Mouse (Mus musculus) layer of hippocampus, adult 9-11 months (tissue): ENCODE measurements around the gene Ppp1r36.

Experiments used
- DNase-seq: peaks from one replicate; pipeline ENCODE4 v3.0.0; 2022

Ppp1r36 gene

DNA sequence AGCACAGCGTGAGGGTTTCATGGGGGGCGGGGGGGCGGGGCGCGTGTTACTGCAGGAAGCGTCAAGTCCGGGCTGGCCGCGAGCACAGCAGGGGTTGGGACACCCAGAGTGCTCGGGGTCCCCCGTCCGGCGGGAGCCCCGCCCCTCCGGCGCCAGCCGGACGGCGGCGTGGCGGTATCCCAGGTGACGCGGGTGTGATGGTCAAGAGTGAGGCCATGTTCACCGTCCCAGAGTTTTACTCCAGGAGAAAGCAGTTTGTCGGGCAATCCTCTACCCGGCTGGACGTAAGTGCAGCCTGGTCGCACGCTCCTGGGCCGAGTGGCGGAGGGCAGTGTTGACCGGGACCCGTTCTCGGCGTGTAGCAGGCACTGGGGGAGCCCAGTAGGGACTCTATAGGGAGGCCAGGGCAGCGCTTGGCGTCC, at the start of gene Ppp1r36:
TSS of gene Ppp1r36 (plus strand) at position 106 of the 422 bp plus-strand sequence.
- no peak for DNase-seq

DNA sequence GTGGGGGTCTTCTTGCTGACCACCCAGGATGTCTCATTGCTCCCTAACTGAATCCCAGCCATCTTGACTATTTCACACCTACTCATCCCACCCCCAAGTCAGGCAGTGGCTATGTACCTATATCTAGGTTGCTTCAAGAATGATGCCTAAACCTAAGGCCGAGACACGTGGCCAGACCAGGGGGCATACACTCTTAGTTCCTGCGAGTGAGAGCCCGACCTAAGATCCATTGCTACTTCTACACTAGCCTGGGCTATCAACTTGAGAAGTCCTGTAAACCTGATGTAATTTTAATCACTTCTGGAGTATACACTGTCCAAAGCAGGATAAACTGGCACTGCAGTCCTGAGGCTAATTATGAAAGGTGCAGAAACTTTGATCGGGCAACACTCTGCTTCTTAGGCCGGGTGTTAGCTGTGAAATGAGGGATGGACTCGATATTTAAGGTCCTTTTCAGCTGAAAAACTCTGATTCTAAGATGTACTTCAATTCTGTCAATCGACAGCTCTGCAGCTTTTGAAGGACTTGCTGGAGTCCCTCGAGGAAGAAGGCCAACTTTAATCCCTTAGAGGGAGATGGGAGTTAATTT, 49.0 kb upstream of the Ppp1r36 start:
- no peak for DNase-seq

DNA sequence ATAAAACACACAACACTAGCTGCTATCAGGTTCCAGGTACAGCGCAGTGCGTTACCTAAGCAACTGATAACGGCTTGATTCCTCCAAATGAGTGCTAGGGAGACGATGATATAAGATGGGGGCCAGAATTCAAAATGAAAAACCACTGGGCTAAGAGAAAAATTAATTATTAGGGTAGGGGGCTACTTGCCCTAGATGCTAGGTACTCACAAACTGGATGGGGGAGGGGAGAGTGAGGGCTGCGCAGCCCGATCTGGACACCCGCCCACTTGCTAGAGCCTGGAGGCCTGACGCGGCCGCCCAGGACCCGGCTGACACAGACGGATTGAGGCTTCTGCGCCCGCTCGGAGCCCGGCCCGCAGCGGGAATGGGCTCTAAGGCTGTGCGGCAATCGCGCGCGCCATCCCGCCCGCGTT, 48.5 kb upstream of the Ppp1r36 start:
- peak; percentile 54 for DNase-seq

DNA sequence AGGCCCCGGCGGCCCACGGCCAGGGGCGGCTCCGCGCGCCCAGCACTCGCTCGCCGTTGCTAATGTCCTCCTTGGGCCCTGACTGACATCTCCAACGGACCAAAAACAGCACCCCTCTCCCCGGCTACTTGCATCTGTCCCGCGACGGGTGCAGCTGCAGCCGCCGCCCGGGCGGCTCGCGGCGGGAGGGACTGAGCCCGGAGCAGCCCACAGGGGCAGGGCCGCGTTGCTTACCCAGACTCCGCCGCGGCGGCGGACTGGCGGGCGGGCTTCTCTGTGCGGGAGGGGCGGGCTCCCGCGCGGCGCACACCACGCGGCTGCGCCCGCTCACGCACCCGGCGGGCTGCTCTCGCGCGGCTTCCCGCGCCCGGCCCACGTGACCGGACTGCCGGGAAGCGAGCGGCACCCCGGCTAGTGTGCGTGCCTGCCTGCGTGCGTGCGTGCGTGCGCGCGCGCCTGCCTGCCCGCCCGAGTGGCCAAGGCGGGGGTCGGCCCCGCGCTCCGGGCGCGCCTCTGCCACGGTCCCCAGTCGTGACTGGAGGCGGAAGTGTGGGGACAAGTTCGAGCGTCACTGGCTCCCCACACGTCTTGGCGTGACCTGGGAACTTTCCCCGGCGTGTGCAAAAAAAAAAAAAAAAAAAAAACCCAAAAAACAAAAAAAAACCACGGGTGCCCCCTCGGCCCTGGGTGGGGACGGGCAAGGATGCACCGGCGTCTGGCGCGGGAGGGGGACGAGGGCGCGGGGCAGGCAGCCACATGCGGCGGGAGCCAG, 47.9 kb upstream of the Ppp1r36 start, which contains the start of gene Zbtb25:
TSS of gene Zbtb25 (minus strand) at position 397 of the 772 bp plus-strand sequence.
- DNase-seq = peak; percentile 95

DNA sequence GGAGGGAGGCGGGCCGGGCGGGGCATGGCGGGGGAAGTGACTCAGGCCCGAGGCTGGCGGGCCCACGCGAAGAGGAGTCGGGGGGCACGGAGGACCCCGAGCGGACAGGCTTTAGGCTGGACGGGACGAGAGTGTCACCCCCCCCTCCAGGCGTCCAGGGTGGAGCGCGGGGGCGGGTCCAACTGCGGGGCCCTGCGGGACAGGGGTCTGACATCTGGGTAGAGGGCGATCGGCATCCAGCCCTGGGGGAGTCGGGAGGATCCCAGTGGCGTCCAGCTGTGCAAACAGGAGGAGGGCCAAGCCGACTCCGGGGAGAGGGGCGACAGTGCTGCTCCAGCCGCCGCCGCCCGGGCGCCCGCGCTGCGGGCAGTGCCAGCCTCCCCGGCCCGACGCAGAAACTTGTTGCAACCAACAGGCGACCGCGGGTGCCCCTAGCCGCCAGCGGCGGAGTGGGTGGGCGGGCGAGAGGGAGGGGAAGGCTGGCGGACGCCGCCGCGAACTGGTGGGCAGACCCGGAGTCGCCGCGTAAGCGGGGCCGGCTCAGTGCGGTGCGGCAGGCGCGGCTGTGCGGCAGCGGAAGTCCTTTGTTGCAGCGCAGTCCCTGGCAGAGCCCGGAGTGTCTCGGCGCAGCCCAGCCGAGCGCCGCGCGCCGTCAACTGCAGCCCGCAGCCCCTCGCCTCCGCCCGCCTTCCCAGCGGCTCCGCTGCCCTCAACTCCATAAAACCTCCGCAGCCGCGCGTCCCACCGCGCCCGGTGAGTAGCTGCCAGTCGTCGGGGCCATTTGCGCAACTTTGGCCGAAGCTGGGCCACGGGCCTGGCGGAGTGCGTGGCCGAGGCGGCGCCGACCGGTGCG, 47.1 kb upstream of the Ppp1r36 start, which contains the start of gene Zbtb1:
TSS of gene Zbtb1 (plus strand) at position 289 of the 853 bp plus-strand sequence.
- DNase-seq = peak; percentile 87

DNA sequence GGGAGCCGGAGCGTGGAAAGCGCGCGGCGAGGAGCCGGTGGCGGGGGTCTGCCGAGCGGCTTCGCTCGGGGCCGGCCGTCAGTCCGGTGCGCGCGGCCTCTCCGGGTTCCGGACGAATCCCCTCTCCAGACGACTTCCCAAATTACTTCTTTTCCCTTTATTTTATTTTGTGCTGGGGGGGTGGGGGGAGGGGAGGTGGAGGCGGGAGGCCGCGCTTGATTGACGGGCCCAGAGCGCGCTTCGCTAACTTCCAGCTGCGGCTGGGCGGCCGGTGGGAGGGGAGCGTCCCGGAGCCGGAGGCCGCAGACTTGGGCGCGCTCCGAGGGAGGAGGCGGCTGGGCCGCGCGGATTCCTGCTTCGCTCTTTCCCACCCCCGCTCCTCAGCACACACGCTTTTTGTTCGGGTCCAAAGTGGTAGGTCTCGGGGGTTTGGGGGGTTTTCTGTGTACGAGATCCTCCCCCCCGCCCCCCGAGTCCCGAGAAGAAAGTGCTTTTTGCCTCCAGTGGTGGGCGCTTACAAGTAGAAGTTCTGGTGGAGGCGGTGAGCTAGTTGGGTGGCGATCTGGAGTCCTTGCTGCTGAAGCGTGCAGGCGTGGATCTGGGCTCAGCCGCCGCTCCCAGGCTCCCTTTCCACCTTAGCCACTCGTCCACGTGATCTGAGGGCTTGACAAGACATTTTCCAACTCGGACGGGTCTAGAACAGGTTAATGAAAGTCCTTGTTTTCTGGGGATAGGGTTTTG, 46.3 kb upstream of the Ppp1r36 start:
- peak; percentile 56 for DNase-seq

DNA sequence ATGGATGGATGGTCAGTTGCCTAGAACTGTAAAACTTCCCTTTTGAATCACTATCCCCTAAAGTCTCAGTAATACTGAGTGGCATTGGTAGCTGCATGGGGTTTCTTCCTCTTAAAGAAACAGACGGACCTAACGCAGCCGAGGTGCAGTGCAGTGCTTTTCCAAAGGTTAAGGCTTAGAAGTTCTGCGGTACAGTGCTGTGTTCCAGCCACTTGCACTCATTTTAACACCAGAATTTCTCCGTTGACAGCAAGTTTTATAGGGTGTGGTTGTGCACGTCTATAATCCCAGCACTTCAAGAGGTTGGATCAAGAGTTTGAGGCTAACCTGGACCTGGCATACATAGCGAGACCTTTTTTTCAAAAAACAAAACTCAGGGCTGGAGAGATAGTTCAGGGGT, 45.3 kb upstream of the Ppp1r36 start:
- DNase-seq = no peak

DNA sequence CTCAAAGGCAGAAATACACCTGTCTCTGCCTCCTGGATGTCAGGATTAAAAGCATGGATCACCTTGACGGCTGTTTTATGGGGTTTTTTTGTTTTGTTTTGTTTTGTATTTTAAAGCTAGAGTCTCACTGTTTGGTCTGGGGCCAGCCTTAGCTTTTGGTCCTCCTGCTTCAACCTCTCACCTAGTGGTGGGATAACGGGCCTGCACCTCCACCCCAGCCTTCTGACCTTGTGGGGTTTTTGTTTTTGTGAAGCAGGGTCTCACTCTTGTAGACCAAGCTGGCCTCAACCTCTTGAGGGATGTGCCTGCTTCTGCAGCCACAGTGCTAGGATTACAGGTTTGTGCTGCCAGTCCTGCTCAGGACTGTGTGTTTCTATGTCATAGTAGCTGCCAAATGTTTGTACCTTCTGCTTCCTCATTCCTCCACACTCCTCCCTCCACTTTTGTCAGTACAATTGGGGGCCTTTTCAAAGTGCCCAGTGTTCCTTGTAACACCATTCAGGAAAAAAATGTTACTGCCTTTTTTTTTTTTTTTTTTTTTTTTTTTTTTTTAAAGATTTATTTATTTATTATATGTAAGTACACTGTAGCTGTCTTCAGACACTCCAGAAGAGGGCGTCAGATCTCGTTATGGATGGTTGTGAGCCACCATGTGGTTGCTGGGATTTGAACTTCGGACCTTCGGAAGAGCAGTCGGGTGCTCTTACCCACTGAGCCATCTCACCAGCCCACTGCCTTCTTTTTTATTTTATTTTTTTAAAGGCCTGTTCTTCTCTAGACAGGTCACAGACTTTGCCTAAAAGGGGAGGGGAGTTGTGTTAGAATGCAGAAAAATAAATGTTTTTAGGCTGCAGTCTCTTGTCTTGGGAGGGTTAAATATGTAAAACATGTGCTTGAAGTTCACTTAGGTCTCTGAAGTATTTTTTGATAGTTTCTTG, 44.2 kb upstream of the Ppp1r36 start:
- DNase-seq = no peak

DNA sequence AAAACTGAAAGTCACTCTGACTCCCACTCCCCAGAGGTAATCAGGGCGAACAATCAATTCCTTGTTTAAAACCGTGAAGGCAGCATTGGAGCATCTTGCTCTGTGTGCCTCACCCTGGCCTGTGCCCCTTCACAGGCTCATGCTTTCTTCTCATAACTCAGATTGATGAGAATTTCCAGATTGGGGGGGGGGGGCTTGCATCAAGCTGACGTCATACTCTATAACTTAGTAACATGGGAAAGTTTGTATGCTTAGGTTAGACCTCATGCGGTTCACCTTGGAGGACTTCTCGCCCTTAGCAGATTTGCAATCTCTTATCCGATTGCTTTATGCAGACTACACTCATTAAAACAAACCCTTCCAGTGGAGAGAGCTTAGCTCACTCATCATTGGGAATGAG, 43.3 kb upstream of the Ppp1r36 start:
- DNase-seq = no peak

DNA sequence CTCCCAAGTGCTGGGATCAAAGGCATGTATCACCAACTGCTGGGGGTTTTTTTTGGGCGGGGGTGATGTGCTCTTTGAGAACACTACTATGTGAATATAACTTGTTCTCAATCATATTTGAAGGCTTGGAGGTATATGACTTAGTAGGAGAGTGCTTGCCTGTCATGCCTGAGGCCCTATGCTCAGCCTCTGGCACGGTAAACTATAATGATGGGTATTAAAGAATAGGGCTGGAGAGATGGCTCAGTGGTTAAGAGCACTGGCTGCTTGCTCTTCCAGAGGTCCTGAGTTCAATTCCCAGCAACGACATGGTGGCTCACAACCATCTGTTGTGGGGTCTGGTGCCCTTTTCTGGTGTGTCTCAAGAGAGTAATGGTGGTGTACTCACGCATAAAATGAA, 42.4 kb upstream of the Ppp1r36 start:
- DNase-seq = no peak

DNA sequence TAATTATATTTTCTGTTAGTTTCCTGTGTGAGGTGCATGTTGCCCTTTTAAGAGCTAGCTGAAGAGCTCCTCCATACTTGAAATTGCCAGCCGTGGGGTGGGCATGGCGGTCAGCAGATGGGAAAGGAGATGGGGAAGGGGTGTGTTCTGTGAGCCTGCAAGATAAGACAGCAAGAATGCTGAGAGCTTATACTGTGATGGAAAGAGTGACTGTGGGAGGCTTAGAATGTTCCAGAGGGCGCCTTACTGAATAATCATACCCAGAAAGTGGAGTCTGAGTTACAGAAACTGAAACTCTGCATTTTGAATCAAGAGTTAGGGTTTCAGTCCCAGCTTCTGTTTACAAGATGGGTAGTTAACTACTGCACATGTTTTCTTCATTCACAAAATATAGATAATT, 41.8 kb upstream of the Ppp1r36 start:
- no peak for DNase-seq

DNA sequence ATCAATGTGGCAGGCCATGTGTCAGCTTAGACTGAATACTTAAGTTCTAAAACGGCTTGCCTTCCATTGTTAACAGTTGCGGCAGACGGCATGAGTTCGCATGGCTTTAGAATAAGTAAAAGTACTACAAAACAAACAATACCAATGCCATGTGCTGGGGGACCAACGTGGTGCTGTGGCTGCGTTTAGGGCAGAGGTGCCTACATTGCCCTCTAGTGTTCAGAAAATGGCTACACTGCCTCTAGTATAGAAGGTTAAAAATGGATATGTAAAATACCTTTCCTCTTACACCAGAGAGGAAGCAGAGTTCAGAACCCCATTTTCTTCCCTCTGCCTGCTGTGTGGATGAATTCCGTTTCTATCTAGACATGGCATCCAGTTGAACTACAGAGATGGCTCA, 40.7 kb upstream of the Ppp1r36 start:
- no peak for DNase-seq

DNA sequence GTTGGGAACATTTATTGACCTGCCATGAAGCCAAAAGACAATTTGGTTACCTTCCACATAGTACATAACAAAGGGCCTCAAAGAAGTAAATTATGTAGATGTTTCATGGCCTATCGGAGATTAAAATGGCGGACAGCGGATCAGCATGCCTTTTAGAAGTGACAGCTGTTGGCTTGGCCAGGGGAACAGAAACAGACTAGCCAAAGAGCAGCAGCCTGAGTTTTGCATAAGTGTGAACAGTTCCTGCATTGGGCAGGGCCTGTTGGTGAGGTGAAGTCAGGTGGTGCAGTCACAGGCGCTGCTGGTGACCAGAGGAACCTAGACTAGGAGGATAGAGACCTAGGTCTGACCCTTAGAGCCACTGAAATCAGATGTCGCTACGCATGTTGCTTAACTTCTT, 40.3 kb upstream of the Ppp1r36 start:
- DNase-seq = no peak

DNA sequence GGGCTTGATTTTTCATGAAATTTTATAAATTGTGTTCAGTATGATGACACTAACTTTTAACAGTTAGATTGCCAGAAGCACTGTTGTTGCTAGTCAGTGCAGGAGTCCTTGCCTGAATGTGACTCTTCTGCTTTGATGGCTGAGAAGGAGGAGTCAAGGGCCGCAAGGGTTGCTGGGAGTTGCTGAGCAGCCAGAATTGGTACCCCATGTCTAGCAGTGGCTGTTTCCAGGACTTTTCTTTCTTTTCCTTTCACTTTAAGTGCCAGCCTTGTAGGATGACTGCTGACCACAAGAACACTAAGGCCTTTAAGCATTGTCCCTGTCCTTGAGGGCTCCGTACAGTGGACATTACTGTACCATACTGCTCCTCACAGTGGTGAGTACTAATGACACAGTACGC, 39.6 kb upstream of the Ppp1r36 start:
- no peak for DNase-seq

DNA sequence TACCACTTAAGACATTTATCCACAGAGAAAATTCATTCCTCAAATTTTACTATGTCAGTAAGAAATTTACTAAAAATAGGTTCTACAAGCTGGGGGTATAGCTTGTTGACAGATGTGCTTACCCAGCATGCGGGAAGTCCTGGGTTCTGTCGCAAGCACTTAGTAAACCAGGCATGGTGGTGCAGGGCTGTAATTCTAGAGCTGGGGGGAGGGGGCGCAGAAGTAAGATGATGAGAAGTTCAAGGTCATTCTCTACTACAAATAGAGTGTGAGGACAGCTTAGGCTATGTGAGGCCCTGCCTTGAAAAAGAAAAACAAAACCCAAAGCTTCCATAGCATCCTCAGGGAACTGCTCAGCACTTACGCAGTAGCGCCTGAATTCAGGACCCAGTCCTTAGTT, 38.8 kb upstream of the Ppp1r36 start:
- no peak for DNase-seq

DNA sequence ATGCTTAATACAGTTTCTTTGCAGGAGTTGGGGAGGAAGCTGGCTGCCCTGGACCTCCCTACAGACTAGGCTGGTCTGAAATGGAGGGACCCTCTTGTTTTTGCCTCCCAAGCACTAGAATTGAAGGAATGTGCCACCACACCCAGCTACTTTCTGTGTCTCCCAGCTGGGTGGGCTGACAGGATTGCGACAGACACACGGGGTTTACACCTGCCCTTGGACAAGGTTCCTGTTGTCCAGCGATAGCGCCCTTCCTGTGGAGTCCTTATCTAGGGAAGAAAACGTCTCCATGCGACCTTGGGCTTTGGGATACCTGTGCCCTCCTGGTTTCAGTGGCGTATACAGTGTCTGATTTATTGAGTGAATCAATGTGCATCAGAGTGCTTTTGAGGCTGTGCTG, 37.2 kb upstream of the Ppp1r36 start:
- no peak for DNase-seq

DNA sequence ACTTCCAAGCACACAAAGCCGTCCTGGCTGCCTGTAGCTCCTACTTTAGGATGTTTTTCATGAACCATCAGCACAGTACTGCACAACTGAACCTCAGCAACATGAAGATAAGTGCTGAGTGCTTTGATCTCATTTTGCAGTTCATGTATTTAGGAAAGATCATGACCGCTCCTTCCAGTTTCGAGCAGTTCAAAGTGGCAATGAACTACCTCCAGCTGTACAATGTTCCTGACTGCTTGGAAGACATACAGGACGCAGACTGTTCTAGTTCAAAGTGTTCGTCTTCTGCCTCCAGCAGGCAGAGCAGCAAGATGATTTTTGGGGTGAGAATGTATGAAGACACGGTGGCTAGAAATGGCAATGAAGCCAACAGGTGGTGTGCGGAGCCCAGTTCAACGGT, 32.0 kb upstream of the Ppp1r36 start:
- no peak for DNase-seq

DNA sequence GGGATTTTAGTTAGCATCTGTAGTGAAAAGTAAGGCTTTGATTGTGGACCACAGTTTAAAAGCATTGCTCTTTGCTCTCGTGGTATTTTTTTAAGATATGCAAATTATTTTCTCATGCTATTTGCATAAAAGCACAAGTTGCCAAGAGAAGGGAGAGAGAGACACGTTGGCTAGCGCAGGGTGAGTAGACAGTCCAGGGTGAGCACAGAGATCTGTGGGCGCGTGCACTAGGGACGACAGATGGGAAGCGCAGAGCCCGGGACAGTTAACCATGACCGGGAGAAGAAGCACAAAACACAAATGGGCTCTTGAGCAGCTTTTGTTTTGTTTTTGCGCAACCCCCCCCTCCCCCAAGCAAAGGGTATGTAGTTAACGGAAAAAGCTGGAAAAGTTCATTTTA, 28.5 kb upstream of the Ppp1r36 start:
- no peak for DNase-seq

DNA sequence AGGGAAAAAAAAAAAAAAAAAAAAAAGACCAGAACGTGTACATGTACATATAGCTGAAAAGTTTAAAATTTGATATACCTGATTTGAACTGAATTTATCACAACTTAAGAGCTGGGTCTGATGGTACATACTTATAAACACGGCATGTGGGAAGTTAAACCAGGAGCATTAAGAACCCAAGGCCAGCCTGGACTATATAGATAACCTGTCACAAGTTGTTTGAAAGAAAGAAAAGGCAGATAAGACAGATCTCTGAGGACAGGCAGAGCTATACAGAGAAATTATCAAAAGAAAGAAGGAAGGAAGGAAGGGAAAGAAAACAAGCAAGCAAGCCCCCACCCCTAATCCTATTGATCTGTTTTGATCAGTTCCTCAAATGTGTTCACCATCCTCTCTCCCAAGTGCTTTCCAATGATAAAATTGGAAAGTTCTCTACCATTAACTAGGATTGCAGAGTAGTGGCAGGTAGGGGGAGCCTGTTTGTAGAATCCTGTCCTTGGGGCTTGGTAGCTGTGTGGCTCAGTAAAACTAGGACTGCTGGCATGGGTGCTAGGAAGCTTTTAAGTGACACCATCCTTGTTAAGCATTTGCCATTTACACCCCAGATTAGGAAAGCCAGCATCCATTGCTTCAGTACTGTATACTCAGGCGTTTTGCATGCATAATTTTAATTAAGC, 25.6 kb upstream of the Ppp1r36 start:
- no peak for DNase-seq

DNA sequence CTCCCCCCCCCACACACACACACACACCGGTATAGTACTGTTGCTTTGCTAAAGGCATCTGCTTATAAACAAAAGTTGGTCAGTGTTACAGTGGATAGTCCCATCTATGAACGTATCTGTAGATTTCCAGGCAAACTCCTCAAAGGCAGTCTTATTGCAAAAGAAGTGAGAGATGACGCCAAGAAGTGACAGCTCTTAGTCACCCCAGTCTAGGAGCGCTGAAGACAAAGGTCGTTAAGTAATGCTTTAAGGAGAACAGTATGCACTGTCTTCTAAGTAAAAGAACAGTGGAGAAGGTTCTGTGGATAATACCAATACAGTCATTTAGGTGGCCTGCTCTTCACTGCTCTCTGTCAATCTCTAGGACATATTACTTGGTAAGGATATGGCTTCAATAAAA, 24.4 kb upstream of the Ppp1r36 start:
- no peak for DNase-seq

DNA sequence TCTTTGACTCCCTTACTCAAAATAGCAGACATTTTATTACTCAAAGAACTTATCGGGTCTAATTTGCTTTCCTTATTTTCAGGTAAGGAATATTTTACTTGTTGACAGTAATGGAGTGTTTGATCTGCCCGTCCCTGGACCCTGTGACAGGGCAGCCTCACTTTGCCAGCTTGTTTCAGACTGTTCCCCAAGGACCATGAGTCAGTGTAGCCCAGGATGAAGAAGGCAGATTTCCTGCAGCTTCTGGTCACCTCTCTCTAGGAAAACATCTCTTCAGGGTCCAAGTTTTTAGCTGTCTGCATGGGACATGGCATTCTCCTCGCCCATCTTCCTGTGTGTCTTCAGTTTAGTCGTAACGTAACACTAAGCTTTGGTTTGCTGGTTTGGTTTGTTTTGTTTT, 20.1 kb upstream of the Ppp1r36 start:
- no peak for DNase-seq
